Mouse (Mus musculus) embryonic facial prominence, embryonic 10.5 days (tissue): ENCODE data around the gene Fam186a. TPM values are rescaled to one million over a fixed set of nuclear protein-coding genes. Genes with fewer than 3 reads are reported as not detected.
A peak's percentile ranks its signal among the peaks of the same experiment; 100 is the strongest.
"Not testable (repeated sequence)": the region's sequence is repeated elsewhere in the genome, so short reads cannot be mapped to it uniquely, and the experiment has no call there.

Experiments
- DNase-seq: peaks from one replicate; pipeline ENCODE4 v3.0.0-alpha.2; 2017; ENCODE audit warnings: low spot score
- H3K27ac ChIP-seq: fragments of 300-500 bp; sonication (generic); replicated peaks from 2 replicates; pipeline ENCODE4 v1.5.1; 2016; ENCODE audit warnings: mild to moderate bottlenecking
- H3K27me3 ChIP-seq: fragments of 300-500 bp; sonication (generic); replicated peaks from 2 replicates; pipeline ENCODE4 v1.6.1; 2016; ENCODE audit warnings: low read depth, mild to moderate bottlenecking; ENCODE audit not compliant: poor library complexity, severe bottlenecking
- H3K36me3 ChIP-seq: fragments of 300-500 bp; sonication (generic); replicated peaks from 2 replicates; pipeline ENCODE4 v1.6.1; 2016; ENCODE audit warnings: mild to moderate bottlenecking, moderate library complexity
- H3K4me1 ChIP-seq: fragments of 300-500 bp; sonication (generic); 2 replicates; pipeline ENCODE4 v1.6.1; 2016
- H3K4me3 ChIP-seq: fragments of 300-500 bp; sonication (generic); 2 replicates; pipeline ENCODE4 v1.5.1; 2016; ENCODE audit warnings: mild to moderate bottlenecking, moderate library complexity
- H3K9me3 ChIP-seq: fragments of 300-500 bp; sonication (generic); 2 replicates; pipeline ENCODE4 v1.6.1; 2016; ENCODE audit warnings: mild to moderate bottlenecking
- WGBS: fragments of 180-500 bp; shearing (Covaris S2); methylation state at CpG from one replicate; pipeline ENCODE4 v1.1.7; 2016; 5-methylcytosine and 5-hydroxymethylcytosine counted together
- polyA plus RNA-seq: library from polyadenylated mRNA; unstranded; fragments of >200 nt; fragmentation: Nextera tagmentation; extraction: Ambion mirVana; gene quantifications from 2 replicates; pipeline ENCODE4 v1.2.1, GENCODE M21; 2016

Gene Fam186a
- polyA plus RNA-seq, 1 experiment from 2014 or later, result not detected

GRCm38 (mm10) chr15:99887130-99887529, 79.7 kb downstream of the Fam186a start:
- H3K4me1 ChIP-seq, result peaks cover 12% of the 10 kb centered on the region
- 94% methylated on average over 2 of the region's 2 CpGs for WGBS
- H3K27me3 ChIP-seq, DNase-seq, H3K36me3 ChIP-seq, H3K27ac ChIP-seq, H3K9me3 ChIP-seq, H3K4me3 ChIP-seq: not testable (repeated sequence)

DNA sequence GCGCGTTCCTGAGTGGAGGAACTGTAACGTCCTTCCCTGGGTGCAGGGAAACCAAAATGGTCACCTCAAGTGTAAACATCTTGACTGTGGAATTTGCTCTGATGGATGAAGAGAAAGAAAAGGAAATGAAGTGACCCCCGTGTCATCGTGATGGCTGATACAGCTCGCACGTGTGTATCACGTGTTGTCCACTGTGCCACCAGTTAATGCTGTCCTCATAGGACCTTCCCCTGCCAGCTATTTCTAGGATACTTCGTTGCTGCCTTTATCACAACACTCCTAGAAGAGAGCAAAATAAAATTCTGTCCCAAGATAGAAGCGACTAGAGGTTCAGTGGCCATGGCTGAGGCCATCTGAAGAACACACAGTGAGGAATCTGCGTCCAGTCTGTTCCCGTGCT, 82.8 kb downstream of the Fam186a start:
- H3K36me3 ChIP-seq, result no peaks in the 10 kb centered on the region
- H3K27me3 ChIP-seq, result no peaks in the 10 kb centered on the region
- H3K27ac ChIP-seq, result no peak overlapping the region
- no peaks in the 10 kb centered on the region for H3K9me3 ChIP-seq
- no peak for DNase-seq
- H3K4me1 ChIP-seq, result no peaks in the 10 kb centered on the region
- 89% methylated on average over 12 of the region's 12 CpGs for WGBS
- no peak overlapping the region for H3K4me3 ChIP-seq

DNA sequence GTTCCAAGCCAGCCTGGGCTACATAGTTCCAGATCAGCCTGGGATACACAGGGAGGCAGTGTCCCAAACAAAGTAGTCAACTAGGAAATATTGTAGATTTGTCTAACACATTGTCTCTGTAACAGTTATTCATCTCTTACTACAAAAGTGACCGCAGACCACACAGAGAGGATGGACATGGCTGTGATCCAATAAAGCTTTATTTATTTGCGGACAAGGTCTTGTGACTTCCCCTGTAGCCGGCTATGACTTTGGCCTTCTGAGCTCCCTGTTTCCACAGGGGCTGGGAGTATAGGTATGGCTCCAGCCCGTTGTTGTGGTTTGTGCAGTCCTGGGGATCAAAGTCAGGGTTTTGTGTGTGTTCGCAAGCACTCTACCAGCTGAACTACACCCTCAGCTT, 88.3 kb downstream of the Fam186a start:
- Histone ChIP-seq H3K27me3 (peaks cover 15% of the 10 kb centered on the region), H3K9me3 (no peaks in the 10 kb centered on the region), H3K36me3 (no peaks in the 10 kb centered on the region), H3K4me1 (peaks cover 16% of the 10 kb centered on the region), H3K27ac (no peak overlapping the region), H3K4me3 (no peak overlapping the region)
- WGBS, result 93% methylated on average over 5 of the region's 5 CpGs
- DNase-seq, result no peak

- Histone ChIP-seq H3K27ac (peak within 1 kb of the TSS; percentile 75), H3K4me3 (peak within 1 kb of the TSS; percentile 84), H3K36me3 (no peaks in the 10 kb centered on the region), H3K27me3 (peaks cover 22% of the 10 kb centered on the region), H3K4me1 (peaks cover 16% of the 10 kb centered on the region), H3K9me3 (no peaks in the 10 kb centered on the region)
- WGBS, result under 1% methylated on average over 38 of the region's 38 CpGs
- DNase-seq, result peak; percentile 94
These were observed 91.5 kb downstream of the Fam186a start, which contains the start of gene Lima1 for GRCm38 (mm10) chr15:99875334-99875869. Gene Lima1 (minus strand): TSS chr15:99875456.

GRCm38 (mm10) chr15:99874612-99875333, 92.1 kb downstream of the Fam186a start:
- H3K9me3 ChIP-seq, result no peaks in the 10 kb centered on the region
- H3K27me3 ChIP-seq, result peaks cover 22% of the 10 kb centered on the region
- H3K4me1 ChIP-seq, result peaks cover 16% of the 10 kb centered on the region
- peak overlapping the region; percentile 75 for H3K27ac ChIP-seq
- WGBS, result 5% methylated on average over 30 of the region's 30 CpGs
- DNase-seq, result no peak
- no peaks in the 10 kb centered on the region for H3K36me3 ChIP-seq
- peak overlapping the region; percentile 84 for H3K4me3 ChIP-seq

DNA sequence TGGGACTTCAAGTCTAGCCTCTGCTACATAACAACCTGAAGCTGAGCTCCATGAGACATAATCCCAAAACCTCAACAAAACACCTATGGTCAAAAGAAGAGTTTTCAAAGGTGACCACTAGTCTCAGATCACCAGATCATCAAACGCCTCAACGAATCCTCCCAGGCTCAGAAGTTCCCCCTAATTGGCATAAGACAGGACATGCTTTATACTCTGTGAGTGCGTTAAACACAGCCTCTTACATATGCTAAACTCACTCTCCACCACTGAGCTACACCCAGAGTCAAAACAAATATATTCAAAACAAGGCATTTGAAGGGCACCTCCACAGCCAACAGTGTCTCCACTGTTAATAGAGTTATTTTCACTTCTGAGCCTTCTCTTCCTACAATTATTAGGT, 94.3 kb downstream of the Fam186a start:
- peaks cover 16% of the 10 kb centered on the region for H3K4me1 ChIP-seq
- DNase-seq, result no peak
- no peaks in the 10 kb centered on the region for H3K9me3 ChIP-seq
- 83% methylated on average over 3 of the region's 3 CpGs for WGBS
- H3K4me3 ChIP-seq, result no peak overlapping the region
- H3K36me3 ChIP-seq, result no peaks in the 10 kb centered on the region
- no peak overlapping the region for H3K27ac ChIP-seq
- peaks cover 22% of the 10 kb centered on the region for H3K27me3 ChIP-seq

Other genes starting within 250 kb of the Fam186a start
- gene Gpd1, start 249.5 kb downstream of the Fam186a start, polyA plus RNA-seq, result 0.42 and 0.55 TPM in 2 replicates
- 129 and 131 TPM in 2 replicates for gene Cox14, start 241.4 kb downstream of the Fam186a start, polyA plus RNA-seq
- gene Cers5, start 194.2 kb downstream of the Fam186a start, polyA plus RNA-seq, result 60.2 and 63.8 TPM in 2 replicates
- 62.3 and 65.4 TPM in 2 replicates for gene Lima1, start 91.6 kb downstream of the Fam186a start, polyA plus RNA-seq
- 38.0 and 40.7 TPM in 2 replicates for gene Larp4, start 3.0 kb upstream of the Fam186a start, polyA plus RNA-seq
- gene Dip2b, start 71.6 kb upstream of the Fam186a start, polyA plus RNA-seq, result 16.2 and 16.9 TPM in 2 replicates